ENCODE assay signal across 9 mouse cellular contexts in genomic region chr8:82967879-82968678, GRCm38 (mm10).
DNase-seq lines count a peak whose midpoint lies in the region; ATAC-seq lines count a peak whose summit lies in the region.
"Had no signal": no experiment of that assay in that cellular context is flagged by ENCODE, and none has a peak within 500 bp of the region (broad histone marks: within the 10 kb centered on the region; RNA-seq: fewer than 3 reads in every experiment).

No protein-coding gene starts in this region.

- ATAC-seq in heart, embryonic 14.5 days (ENCODE audit: insufficient number of reproducible peaks, insufficient read depth, low FRiP score, low read depth): peak; percentile 67; the same call in 1 of the 2 replicates

- peak overlapping the region; percentile 43 for H3K4me2 ChIP-seq in heart, embryonic 14.5 days (ENCODE audit: low read length)
- H3K4me2 ChIP-seq: embryonic facial prominence, embryonic 13.5 days had no signal

- H3K4me1 ChIP-seq in heart, embryonic 14.5 days (ENCODE audit: control insufficient read depth in 2 of 2, insufficient read depth in 2 of 2, low read length in 2 of 2): peaks cover 18 to 38% of the 10 kb centered on the region in 2 experiments

- H3K9me3 ChIP-seq in heart, embryonic 14.5 days (ENCODE audit: control insufficient read depth, low read length): no peaks in the 10 kb centered on the region
- H3K9me3 ChIP-seq: embryonic facial prominence, embryonic 13.5 days had no signal

- peak; percentile 11 to 65 for DNase-seq in adrenal gland, adult (ENCODE audit: inconsistent age in 2 of 2, low spot score in 1 of 2)
- no peak for DNase-seq in adrenal gland, postnatal 14 days
- peak; percentile 55 for DNase-seq in layer of hippocampus, adult 9-11 months
- DNase-seq in layer of hippocampus, postnatal 36 days: no peak
- DNase-seq in lung, postnatal 36 days: peak; percentile 48
- DNase-seq in thymus, postnatal 4 days: no peak
- no peak for DNase-seq in cerebellum, postnatal 4 days (ENCODE audit: low spot score in 2 of 2)

- no peak overlapping the region for H3K4me3 ChIP-seq in heart, embryonic 14.5 days (ENCODE audit: control insufficient read depth in 1 of 2, insufficient read depth in 1 of 2, low read depth in 1 of 2, low read length in 2 of 2)
- H3K4me3 ChIP-seq: embryonic facial prominence, embryonic 13.5 days had no signal

- no peaks in the 10 kb centered on the region for H3K27me3 ChIP-seq in heart, embryonic 14.5 days (ENCODE audit: control insufficient read depth, insufficient read depth, low read length)
- H3K27me3 ChIP-seq: embryonic facial prominence, embryonic 13.5 days had no signal

- WGBS in heart, embryonic 14.5 days: 50% methylated on average over 8 of the region's 8 CpGs

- H3K36me3 ChIP-seq in heart, embryonic 14.5 days (ENCODE audit: control insufficient read depth, insufficient read depth, low read length): no peaks in the 10 kb centered on the region
- H3K36me3 ChIP-seq: embryonic facial prominence, embryonic 13.5 days had no signal

- peak overlapping the region; percentile 31; the same call in 1 of the 2 replicates for H3K9ac ChIP-seq in heart, embryonic 14.5 days (ENCODE audit: low read length)
- H3K9ac ChIP-seq: embryonic facial prominence, embryonic 13.5 days had no signal

- H3K27ac ChIP-seq in heart, embryonic 14.5 days (replicated peaks in 1 of 2; ENCODE audit: control insufficient read depth in 1 of 2, insufficient read depth in 1 of 2, low read depth in 2 of 2, low read length in 2 of 2): peak overlapping the region; percentile 89 to 95
- H3K27ac ChIP-seq: embryonic facial prominence, embryonic 13.5 days had no signal

Comparison
In these comparisons a context has a peak if more than half of its experiments do, and no peak if none do; other contexts are left out.
1. DNase-seq: peak in adrenal gland, adult (2 of 2), layer of hippocampus, adult 9-11 months (single experiment) and lung, postnatal 36 days (single experiment); none in adrenal gland, postnatal 14 days (single experiment), layer of hippocampus, postnatal 36 days (0 of 2), thymus, postnatal 4 days (single experiment) and cerebellum, postnatal 4 days (0 of 2).